Mouse (Mus musculus) midbrain, embryonic 16.5 days (tissue): ENCODE data around the gene Lsm7. TPM values are rescaled to one million over a fixed set of nuclear protein-coding genes. Genes with fewer than 3 reads are reported as not detected.

ENCODE experiments used
- ATAC-seq: fragments of 200-750 bp; cut with Nextera tagmentation; 2 replicates; pipeline ENCODE4 v1.8.0; 2017; ENCODE audit warnings: moderate TSS enrichment
- H3K27ac ChIP-seq: fragments of 300-500 bp; sonication (generic); 2 replicates; pipeline ENCODE4 v1.5.1; 2014; ENCODE audit warnings: mild to moderate bottlenecking, low read length, mixed read lengths
- H3K27me3 ChIP-seq: fragments of 300-500 bp; sonication (generic); 2 replicates; pipeline ENCODE4 v1.6.1; 2014; ENCODE audit warnings: low read depth, low read length, mixed read lengths; ENCODE audit not compliant: control insufficient read depth, insufficient read depth
- H3K36me3 ChIP-seq: fragments of 300-500 bp; sonication (generic); 2 replicates; pipeline ENCODE4 v1.6.1; 2014; ENCODE audit warnings: mild to moderate bottlenecking, low read length, moderate library complexity, mixed read lengths; ENCODE audit not compliant: control insufficient read depth, insufficient read depth
- H3K4me1 ChIP-seq: fragments of 300-500 bp; sonication (generic); 2 replicates; pipeline ENCODE4 v1.6.1; 2014; ENCODE audit warnings: mild to moderate bottlenecking, low read length, mixed read lengths; ENCODE audit not compliant: control insufficient read depth, insufficient read depth
- H3K4me2 ChIP-seq: fragments of 300-500 bp; sonication (generic); 2 replicates; pipeline ENCODE4 v1.6.1; 2014; ENCODE audit warnings: mild to moderate bottlenecking, low read length, mixed read lengths
- H3K4me3 ChIP-seq: fragments of 300-500 bp; sonication (generic); 2 replicates; pipeline ENCODE4 v1.5.1; 2014; ENCODE audit warnings: low read depth, mild to moderate bottlenecking, low read length, moderate library complexity, mixed read lengths
- H3K9ac ChIP-seq: fragments of 300-500 bp; sonication (generic); 2 replicates; pipeline ENCODE4 v1.6.1; 2014; ENCODE audit warnings: low read depth, low read length, mixed read lengths
- H3K9me3 ChIP-seq: fragments of 300-500 bp; sonication (generic); replicated peaks from 2 replicates; pipeline ENCODE4 v1.6.1; 2014; ENCODE audit warnings: mild to moderate bottlenecking, low read length, mixed read lengths; ENCODE audit not compliant: control insufficient read depth, poor library complexity, severe bottlenecking
- WGBS: fragments of 180-500 bp; shearing (Covaris S2); extraction: QIAGEN DNeasy Blood & Tissue Kit; methylation state at CpG from one replicate; pipeline ENCODE4 v1.1.7; 2014; 5-methylcytosine and 5-hydroxymethylcytosine counted together
- polyA plus RNA-seq: library from polyadenylated mRNA; unstranded; fragments of >200 nt; fragmentation: Nextera tagmentation; extraction: Ambion mirVana; gene quantifications from 2 replicates; pipeline ENCODE4 v1.2.1, GENCODE M21; 2015

Lsm7 gene
- polyA plus RNA-seq, 1 experiment from 2014 or later: 202 TPM

DNA sequence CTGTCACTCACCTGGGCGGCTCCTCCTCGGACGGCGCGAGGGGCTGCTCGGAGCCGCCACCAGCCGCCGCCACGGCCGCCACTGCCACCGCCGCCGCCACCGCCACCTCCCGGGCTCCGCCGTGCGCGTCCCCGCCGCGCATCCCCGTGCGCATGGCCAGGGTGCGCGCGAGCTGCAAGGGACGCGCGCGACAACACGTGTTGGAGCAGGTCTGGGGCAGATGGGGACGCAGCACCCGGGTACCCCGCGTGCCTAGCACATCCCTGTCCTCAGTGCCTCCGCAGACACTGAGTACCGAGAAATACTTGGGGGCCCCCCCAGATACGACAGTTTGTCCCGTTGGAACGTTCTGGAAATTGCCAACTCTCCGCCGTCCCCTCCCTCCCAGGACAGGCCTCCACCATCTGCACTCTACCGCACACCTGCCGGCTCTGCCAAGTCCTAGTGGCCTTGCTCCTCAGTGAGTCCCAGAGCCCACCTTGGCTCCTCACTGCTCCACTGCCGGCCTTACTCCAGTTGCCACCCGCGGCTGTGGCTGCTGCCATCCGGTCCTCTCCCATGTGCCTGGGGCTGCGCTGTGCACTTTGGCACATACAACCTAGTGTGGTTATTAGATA lies 11.0 kb downstream of the Lsm7 start, which contains the start of gene Lingo3:
Gene Lingo3, minus strand, starts transcription at position 109 of the 617 bp plus-strand sequence.
- no peak within 1 kb of the TSS for H3K27ac ChIP-seq
- WGBS: 5% methylated on average over 42 of the region's 51 CpGs
- peaks cover 25% of the 10 kb centered on the region for H3K27me3 ChIP-seq
- H3K36me3 ChIP-seq: no peaks in the 10 kb centered on the region
- H3K4me2 ChIP-seq: peak within 1 kb of the TSS; percentile 87
- peaks cover 6% of the 10 kb centered on the region; the same call in 1 of the 2 replicates for H3K4me1 ChIP-seq
- H3K4me3 ChIP-seq: peak within 1 kb of the TSS; percentile 69
- ATAC-seq: peak; percentile 58
- no peaks in the 10 kb centered on the region for H3K9me3 ChIP-seq
- H3K9ac ChIP-seq: peak within 1 kb of the TSS; percentile 82

DNA sequence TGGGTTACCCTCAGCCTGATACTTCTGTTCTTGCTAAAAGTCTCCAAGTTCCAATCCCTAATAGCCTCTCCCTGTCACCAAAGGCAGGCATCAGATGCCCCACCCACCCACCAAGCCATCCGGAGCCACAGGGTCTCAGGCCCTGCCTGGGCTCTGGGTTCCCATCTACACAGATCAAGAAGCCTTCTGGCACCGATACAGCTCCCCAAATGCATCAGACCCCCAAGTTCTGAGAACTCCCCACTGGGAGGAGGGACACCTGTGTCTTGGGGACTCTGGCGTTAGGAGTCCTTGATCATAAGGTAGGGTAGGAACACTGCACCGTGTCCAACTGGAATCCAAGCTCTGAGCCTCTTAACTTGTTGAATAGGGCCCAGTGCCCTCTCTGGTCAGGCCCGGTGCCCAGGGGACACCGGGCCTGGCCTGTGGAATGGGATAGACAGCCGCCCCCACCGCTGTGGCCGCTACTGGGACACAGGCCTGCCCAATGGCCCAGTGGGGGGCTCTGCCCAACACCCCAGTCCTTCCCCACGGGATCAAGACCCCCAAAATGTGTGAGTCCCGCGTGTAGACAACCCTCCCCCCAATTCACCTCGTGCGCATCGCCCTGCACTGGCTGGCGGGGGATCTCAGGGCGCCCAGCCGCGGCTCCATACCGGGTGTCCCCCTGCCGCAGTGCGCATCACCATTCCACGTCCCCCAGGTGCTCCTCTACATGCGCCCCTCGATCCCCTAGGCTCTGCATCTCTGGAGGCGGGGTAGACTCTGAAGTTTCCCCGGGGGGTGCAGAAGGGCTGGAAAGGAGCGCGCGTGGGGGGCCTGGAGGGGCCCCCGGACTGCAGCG lies 11.7 kb downstream of the Lsm7 start:
- H3K9me3 ChIP-seq: no peaks in the 10 kb centered on the region
- H3K27me3 ChIP-seq: peaks cover 25% of the 10 kb centered on the region
- no peak overlapping the region for H3K27ac ChIP-seq
- H3K4me1 ChIP-seq: peaks cover 6% of the 10 kb centered on the region; the same call in 1 of the 2 replicates
- WGBS: 8% methylated on average over 32 of the region's 32 CpGs
- peak overlapping the region; percentile 82 for H3K9ac ChIP-seq
- peak overlapping the region; percentile 87 for H3K4me2 ChIP-seq
- ATAC-seq: peak; percentile 33
- H3K36me3 ChIP-seq: no peaks in the 10 kb centered on the region
- H3K4me3 ChIP-seq: peak overlapping the region; percentile 69

DNA sequence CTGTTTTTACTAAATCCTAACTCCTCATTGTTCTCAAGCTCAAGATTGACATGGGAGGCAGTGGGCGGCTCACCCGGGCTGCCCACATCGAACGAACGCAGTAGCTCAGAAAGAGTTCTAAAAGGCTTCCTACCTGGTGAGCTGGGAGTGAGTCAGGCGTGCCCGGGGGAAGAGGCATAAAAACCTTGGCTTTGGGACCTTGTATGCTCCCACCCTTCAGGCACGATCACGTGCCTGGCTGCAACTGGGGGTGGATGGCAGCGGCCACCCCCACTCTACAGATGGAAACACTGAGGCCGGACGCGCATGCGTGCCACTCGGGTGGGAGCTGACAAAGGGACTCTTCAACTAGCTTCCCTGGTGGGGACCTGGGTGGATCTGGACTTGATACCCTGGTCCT lies 12.7 kb downstream of the Lsm7 start:
- no peak for ATAC-seq
- no peak overlapping the region for H3K27ac ChIP-seq
- no peak overlapping the region for H3K4me2 ChIP-seq
- H3K36me3 ChIP-seq: no peaks in the 10 kb centered on the region
- no peak overlapping the region for H3K4me3 ChIP-seq
- no peaks in the 10 kb centered on the region for H3K9me3 ChIP-seq
- peaks cover 25% of the 10 kb centered on the region for H3K27me3 ChIP-seq
- no peak overlapping the region for H3K9ac ChIP-seq
- whole genome bisulfite sequencing: 82% methylated on average over 15 of the region's 15 CpGs
- H3K4me1 ChIP-seq: peaks cover 6% of the 10 kb centered on the region; the same call in 1 of the 2 replicates

DNA sequence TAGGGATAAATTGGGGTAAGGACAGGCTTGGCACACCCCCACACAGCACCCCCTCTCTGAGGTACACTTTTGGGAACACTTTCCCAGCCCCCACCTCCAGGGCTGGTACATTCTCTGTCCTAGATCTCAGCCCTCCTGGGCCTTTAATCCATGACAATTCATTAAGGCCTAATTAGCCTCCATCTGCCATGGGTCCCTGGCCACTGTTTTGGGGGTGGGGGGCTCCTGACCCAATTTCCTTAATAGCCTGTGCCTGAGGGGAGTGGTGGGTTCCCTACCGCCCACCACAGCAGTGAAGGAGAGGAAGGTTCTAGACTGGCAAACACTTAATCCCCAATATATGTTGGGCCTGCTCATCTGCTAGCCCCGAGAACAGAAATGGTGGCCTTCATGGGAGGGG lies 13.3 kb downstream of the Lsm7 start:
- 83% methylated on average over 2 of the region's 2 CpGs for WGBS
- no peaks in the 10 kb centered on the region for H3K9me3 ChIP-seq
- no peak for ATAC-seq
- no peak overlapping the region for H3K4me3 ChIP-seq
- H3K27me3 ChIP-seq: peaks cover 27% of the 10 kb centered on the region
- H3K4me1 ChIP-seq: peaks cover 6% of the 10 kb centered on the region; the same call in 1 of the 2 replicates
- no peak overlapping the region for H3K27ac ChIP-seq
- no peaks in the 10 kb centered on the region for H3K36me3 ChIP-seq
- H3K9ac ChIP-seq: no peak overlapping the region
- H3K4me2 ChIP-seq: no peak overlapping the region

DNA sequence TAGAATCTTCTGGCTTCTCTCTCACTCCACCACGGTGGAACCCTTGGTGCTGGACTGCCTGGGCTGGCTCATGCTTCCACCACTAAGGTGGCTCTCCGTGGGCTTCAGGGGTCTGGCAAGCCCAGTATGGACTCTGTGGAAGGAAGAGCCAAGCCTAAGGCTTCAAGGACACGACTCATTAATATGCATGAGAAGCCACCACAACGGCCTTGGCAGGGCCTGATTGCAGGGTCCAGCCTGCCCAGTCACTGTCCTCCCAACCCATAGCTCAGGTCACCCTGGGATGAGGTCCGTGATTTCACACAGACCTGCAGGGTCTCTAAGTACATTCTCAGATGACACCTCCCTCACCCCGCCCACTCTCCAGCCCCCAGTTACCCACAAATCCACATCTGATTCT lies 15.2 kb downstream of the Lsm7 start:
- Histone ChIP-seq H3K4me3 (no peak overlapping the region), H3K36me3 (peaks cover 4% of the 10 kb centered on the region; the same call in 1 of the 2 replicates), H3K27me3 (peaks cover 32% of the 10 kb centered on the region), H3K4me2 (no peak overlapping the region), H3K27ac (no peak overlapping the region), H3K9ac (no peak overlapping the region), H3K9me3 (no peaks in the 10 kb centered on the region), H3K4me1 (peaks cover 6% of the 10 kb centered on the region; the same call in 1 of the 2 replicates)
- WGBS: 55% methylated on average over 6 of the region's 6 CpGs
- ATAC-seq: no peak

DNA sequence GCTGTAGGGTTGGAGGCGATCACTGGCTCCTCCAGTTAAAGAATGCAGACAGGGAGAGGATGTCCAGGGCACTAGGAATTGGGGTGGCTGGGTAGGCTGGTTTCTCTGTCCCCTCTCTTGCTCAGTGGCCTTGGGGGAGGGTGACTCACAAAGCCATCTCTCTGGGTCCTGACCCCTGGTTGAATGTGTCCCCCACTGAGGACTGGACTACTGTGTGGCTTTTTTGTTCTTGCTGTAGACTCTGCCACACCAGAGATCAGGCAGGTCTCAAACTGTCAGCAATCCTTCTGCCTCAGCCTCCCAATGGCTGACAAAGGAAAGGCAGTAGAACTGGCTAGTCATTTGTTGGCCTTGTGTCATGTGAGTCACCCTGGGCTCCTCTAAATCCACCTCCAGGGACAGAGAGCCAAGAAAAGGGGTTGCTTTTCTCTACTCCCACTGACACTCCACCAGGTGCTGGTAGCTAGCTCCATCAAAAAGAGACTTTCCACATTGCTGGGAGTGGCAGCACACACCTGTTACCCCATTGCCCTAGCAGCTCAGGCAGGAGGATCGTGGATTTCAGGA lies 16.6 kb downstream of the Lsm7 start:
- H3K36me3 ChIP-seq: peaks cover 11% of the 10 kb centered on the region
- no peak overlapping the region for H3K27ac ChIP-seq
- WGBS: 53% methylated on average over 2 of the region's 2 CpGs
- peaks cover 31% of the 10 kb centered on the region for H3K27me3 ChIP-seq
- H3K4me2 ChIP-seq: no peak overlapping the region
- H3K9ac ChIP-seq: no peak overlapping the region
- H3K4me3 ChIP-seq: no peak overlapping the region
- H3K9me3 ChIP-seq: no peaks in the 10 kb centered on the region
- H3K4me1 ChIP-seq: no peaks in the 10 kb centered on the region; the same call in 1 of the 2 replicates
- ATAC-seq: no peak

DNA sequence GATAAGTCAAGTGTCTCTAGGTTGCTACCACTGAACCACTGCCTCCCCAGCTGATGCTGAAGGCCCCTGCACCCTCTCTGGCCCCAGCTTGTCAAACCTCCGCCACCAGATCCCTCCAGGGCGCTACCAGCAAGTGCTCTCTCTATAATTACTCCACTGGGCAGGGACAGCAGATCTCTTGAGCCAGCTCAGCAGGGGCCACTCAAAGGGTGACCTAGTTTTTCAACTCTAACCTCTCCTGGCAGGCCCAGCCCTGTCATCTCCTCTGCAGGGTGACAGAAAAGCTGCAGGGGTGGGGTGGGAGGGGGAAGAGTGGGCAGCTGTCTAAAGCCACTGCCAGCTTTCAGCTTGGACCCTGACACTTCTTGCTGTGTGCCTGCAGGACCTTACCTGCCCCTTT lies 17.2 kb downstream of the Lsm7 start:
- no peak overlapping the region for H3K4me2 ChIP-seq
- H3K9me3 ChIP-seq: no peaks in the 10 kb centered on the region
- peaks cover 11% of the 10 kb centered on the region for H3K36me3 ChIP-seq
- no peak overlapping the region for H3K9ac ChIP-seq
- 10% methylated on average over 2 of the region's 2 CpGs for WGBS
- no peak overlapping the region for H3K4me3 ChIP-seq
- H3K27ac ChIP-seq: no peak overlapping the region
- ATAC-seq: no peak
- no peaks in the 10 kb centered on the region for H3K4me1 ChIP-seq
- H3K27me3 ChIP-seq: peaks cover 27% of the 10 kb centered on the region

DNA sequence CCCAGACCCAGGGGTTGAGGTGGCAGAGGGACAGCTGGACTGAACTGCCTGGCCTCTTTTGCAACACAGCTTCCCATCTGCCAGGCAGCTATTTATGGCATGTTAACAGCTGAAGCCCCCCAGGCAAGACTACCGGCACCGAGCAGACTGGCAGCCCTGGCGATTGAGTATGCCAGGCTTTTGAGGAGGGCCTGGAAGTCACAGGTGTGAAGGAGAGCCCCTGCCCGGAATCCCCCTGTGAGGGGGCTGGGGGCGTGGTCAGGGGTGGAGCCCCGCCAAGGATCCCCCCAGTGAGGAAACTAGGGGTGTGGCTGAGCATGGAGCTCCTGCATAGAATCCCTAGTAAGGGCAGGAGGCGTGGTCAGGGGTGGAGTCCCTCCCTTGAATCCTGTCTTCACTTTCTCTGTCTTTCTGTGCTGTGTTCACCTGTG lies 18.0 kb downstream of the Lsm7 start:
- no peak overlapping the region for H3K4me3 ChIP-seq
- H3K4me1 ChIP-seq: no peaks in the 10 kb centered on the region
- H3K4me2 ChIP-seq: no peak overlapping the region
- peaks cover 22% of the 10 kb centered on the region for H3K27me3 ChIP-seq
- H3K9ac ChIP-seq: no peak overlapping the region
- H3K9me3 ChIP-seq: no peaks in the 10 kb centered on the region
- H3K27ac ChIP-seq: no peak overlapping the region
- 44% methylated on average over 7 of the region's 7 CpGs for WGBS
- peaks cover 11% of the 10 kb centered on the region for H3K36me3 ChIP-seq
- no peak for ATAC-seq
